Mouse (Mus musculus) Patski (cell line): ENCODE measurements around the gene Cnbp. TPM values are rescaled to one million over a fixed set of nuclear protein-coding genes. Genes with fewer than 3 reads are reported as not detected.

Source experiments
- ATAC-seq: fragments of 100-300 bp; one replicate; pipeline ENCODE4 v1.8.0; 2021
- CTCF ChIA-PET: fragments of 350-600 bp; sonication (Branson Sonifier 250); formaldehyde crosslinking; loops from one replicate; lab custom pipeline; 2022; ENCODE audit warnings: inconsistent platforms; lab: Charles Lee
- POLR2A ChIA-PET: fragments of 350-600 bp; sonication (Branson Sonifier 250); formaldehyde crosslinking; loops from one replicate; lab custom pipeline; 2022; ENCODE audit warnings: antibody characterized with exemption, inconsistent platforms; lab: Charles Lee
- DNase-seq: peaks from one replicate; pipeline ENCODE4 v3.0.0-alpha.2; 2011; ENCODE audit warnings: low read depth, low spot score
- H3K27me3 ChIP-seq: fragments of 371-371 bp; one replicate; pipeline ENCODE4 v1.5.1; 2021
- CTCF ChIP-seq: fragments of 100-300 bp; IDR thresholded peaks from one replicate; pipeline ENCODE4 v1.5.1; 2021
- in situ Hi-C: fragments of 300-500 bp; cut with MboI; formaldehyde crosslinking; loops from 3 replicates; pipeline ENCODE4 v1.11.1; 2018; ENCODE audit warnings: low pct_unique_long_range_greater_than_20kb, mixed read lengths
- polyA plus RNA-seq: library from polyadenylated mRNA; unstranded; gene quantifications from one replicate; pipeline ENCODE4 v1.2.3, GENCODE M21; 2021

The Cnbp gene
- polyA plus RNA-seq, 1 experiment from 2014 or later, result 364 TPM

GRCm38 (mm10) chr6:87795385-87796150 is 55.3 kb downstream of the Cnbp start:
- no peaks in the 10 kb centered on the region for H3K27me3 ChIP-seq
- ChIA-PET CTCF (no interaction called here), POLR2A (no interaction called here)
- no peak for TF ChIP-seq CTCF
- ATAC-seq (no peak), DNase-seq (no peak)
- in situ Hi-C loops, result no loop called here

GRCm38 (mm10) chr6:87793821-87794510 is 56.9 kb downstream of the Cnbp start:
- ChIA-PET POLR2A (no interaction called here), CTCF (no interaction called here)
- in situ Hi-C loops, result no loop called here
- H3K27me3 ChIP-seq, result no peaks in the 10 kb centered on the region
- no peak for TF ChIP-seq CTCF
- ATAC-seq (no peak), DNase-seq (no peak)

Other genes with a start within 250 kb of the Cnbp start
- gene Aplf, start 178.9 kb downstream of the Cnbp start, polyA plus RNA-seq, result 12.1 TPM
- gene Efcc1, start 120.2 kb downstream of the Cnbp start, polyA plus RNA-seq, result 0.10 TPM
- not detected for gene Gp9, start 73.0 kb downstream of the Cnbp start, polyA plus RNA-seq
- 26.7 TPM for gene Rab43, start 38.9 kb downstream of the Cnbp start, polyA plus RNA-seq
- gene Gm45140, start 15.3 kb downstream of the Cnbp start, polyA plus RNA-seq, result 11.2 TPM
- 59.6 TPM for gene Isy1, start 12.3 kb downstream of the Cnbp start, polyA plus RNA-seq
- gene Copg1, start 36.7 kb upstream of the Cnbp start, polyA plus RNA-seq, result 128 TPM
- gene Hmces, start 62.8 kb upstream of the Cnbp start, polyA plus RNA-seq, result 36.8 TPM
- gene H1fx, start 130.5 kb upstream of the Cnbp start, polyA plus RNA-seq, result 29.6 TPM
- gene Rab7, start 194.2 kb upstream of the Cnbp start, polyA plus RNA-seq, result 345 TPM
- 218 TPM for gene Rpn1, start 233.4 kb upstream of the Cnbp start, polyA plus RNA-seq